Mouse (Mus musculus) B cell, adult 2 months (primary cell): ENCODE measurements around the gene Itsn1.

Experiments used
- DNase-seq, 2 experiments: peaks; one replicate each; pipeline ENCODE4 v3.0.0; 2022

Gene Itsn1

DNA sequence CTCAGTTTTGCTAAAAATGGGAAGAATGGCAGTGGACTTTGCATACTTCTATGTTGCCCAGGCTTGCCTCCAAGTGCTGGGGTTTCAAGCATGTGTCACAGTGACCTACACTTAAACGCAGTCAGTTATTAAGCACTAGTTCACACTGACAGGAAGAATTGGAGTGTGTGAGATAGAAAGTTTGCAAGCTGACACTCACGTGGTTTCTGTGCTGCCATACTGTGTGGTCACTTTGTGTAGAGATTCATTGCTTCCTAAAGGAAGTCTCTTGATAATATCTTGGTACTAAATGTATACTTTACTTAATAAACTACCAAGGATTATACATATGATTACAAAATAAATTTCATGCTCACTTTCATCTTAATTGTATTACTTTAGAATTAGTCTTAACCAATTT, 3.7 kb downstream of the Itsn1 start:
- no peak for DNase-seq

DNA sequence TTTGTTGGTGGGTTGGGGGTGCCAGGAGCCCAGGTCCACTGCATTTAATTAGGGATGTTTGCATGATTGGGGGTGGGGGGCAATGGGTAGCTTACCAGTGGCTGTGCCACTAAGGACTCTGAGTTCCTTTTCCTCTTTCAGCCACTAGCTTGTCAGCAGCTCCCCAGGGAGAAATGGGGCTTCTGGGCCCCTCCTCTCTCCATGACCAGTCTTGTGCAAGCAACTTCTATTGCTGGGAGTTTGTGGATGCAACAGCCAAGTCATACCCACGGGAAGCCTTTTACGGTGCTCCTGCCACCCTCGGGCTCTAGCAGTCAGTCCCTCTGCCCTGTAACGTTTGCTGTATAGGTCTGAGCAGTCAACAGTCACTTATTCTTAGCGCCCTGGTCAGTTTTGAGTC, 5.7 kb downstream of the Itsn1 start:
- peak; percentile 21 to 36 for DNase-seq

DNA sequence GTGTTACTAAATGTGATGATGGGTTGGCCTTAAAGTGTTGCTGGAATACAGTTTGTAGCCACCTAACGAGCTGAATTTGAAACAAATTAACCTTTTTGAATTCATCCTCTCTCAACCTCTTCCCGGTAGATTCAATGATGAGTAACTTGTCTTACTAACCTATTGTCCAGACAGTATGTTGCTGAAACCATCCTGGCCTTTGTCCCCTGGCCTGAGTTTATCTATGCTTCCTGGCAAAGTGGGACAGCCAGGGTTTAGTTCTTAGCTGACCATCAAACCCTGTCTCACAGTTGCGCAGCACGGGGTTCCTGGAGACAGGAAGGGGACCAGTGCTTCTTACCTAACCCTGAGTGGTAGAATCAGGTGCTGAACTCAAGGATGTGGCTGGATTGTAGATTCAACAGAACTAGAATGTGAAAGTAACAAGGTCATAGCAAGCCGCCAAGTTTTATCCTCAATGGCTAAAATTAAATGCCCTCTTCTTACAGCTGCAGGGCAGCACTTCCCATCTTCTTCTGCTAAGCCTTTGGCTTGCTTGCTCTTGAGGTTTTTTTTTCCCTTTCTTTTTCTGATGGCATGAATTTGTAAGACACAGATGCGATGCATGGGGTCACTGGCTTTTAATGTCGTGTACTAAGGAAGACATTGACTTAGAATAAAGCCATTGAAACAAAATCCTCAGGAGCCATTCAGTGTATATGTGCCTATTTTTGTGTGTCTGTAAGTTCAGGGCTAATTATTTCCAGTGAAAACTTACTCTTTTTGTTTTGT, 7.2 kb downstream of the Itsn1 start:
- DNase-seq, result no peak

DNA sequence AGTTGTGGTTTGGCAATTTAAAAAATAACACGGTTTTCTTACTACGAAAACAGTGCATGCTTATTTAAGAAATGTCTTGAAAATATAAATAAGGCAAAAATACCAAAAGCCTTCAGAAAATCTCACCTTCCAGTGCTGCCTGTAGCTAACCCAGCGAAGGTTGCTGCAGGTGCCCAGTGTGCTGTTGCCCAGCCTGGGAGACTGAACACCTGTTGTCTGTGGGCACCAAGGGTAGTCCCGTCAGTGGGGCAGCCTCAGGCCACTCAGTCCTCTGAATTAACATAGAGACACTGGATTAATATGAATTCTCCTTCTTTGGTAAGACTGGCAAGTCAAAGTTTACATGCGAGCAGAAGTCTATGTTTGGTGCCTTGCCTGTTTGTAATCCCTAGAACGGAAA, 9.4 kb downstream of the Itsn1 start:
- no peak for DNase-seq

DNA sequence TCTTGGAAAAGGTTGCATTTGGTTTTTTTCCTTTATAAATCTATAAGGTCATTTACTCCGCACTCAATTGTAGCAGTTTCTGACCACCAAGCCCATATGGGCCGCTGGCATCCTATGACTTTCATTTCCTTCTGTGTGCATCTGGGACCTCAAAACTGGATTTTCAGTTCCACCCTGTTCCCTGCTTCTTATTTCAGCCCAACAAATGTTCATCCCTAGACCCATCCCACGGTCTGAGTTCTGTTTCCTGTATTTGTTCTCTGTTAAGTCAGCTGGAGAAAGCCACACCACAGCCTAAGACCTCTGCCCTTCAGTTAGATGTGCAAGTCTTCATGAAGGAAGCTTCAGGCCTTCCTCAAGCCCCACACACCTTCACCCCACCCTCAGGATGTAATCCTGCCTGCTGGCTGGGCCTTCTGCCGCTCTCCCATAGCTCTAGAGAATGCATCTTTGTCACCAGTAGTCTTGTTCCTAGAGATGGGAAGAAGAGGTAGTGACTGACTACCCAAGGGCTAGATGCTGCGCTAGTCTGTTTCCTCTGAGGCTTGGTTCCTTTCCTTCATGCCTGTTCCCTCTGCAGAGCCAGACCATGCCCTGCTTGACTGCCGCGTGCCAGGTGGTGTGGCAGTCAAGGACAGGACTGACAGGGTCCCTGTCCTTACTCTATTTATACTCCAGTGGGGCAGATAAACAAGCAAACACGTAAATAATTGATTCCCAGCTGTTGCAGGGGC, 11.3 kb downstream of the Itsn1 start:
- no peak for DNase-seq

DNA sequence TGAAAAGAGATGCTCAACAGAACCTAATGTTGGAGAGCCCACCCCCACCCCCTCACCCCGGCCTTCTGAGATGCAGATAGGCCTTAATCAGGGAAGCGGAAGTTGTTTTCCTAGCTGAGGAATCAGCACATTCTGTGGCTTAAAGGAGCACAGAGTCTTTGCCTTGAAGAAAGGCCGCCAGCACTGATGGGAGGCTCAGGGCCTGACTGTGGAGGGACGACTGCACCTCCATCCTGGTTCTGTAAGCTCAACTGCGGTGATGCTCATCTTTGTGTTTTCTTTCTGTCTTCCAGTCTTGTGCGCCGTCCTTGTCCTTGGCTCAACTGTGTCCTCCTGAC, 11.8 kb downstream of the Itsn1 start:
- DNase-seq, result no peak

DNA sequence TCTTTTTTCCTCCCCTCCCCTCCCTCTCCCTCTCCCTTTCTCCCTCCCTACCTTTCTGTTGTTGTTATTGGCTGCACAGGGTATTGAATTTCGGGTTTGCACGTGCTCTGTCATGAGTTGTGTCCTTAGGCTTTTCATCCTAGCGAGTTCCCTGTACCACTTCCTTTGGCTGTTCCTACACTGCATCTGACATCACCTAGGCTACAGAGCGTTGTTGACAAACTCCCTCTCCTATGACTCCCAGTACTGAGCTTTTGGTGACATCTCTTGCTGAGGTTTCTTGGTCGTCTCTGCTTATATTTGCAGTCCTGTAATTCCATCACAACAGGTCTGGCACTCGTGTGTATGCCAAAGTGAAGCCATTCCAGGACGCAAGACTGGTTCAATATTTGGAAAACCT, 14.0 kb downstream of the Itsn1 start:
- no peak for DNase-seq

DNA sequence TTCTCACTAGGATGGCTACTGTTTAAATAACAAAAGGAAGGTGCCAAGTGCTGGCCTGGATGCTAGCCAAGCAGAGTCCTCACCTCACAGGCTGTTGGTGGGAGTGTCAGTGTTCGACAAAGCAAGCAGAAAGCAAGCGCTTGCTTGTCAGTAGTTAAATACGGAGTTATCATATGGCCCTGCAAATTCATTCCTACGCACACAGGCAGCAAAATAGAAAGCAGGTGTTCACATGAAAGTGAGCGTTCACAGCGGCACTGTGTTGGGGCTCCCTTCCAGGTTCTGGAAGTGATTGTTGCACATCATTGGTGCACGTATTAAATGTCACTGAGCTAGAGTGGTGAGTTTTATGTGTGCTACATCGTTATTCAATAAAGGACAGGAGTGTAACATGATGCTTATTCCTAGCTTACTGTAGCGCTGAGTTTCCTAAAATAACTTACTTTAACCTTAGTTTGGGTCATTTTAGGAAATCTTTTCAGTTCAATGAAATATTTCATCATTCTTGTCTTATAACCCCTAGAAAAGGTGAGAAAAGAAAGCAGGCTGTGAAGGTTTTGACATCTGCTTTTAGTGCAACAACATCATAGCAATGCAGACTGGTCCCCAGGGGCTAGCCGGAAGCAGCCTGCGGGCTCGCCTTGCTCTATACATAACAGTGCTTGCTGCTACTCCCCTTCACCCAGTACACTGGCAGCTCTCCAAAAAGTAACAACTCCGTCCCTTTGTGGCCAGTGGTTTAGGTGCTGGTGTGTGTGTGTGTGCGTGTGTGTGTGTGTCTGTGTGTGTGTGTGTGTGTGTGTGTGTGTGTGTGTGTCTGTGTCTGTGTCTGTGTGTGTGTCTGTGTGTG, 17.2 kb downstream of the Itsn1 start:
- peak; percentile 76 to 80 for DNase-seq

DNA sequence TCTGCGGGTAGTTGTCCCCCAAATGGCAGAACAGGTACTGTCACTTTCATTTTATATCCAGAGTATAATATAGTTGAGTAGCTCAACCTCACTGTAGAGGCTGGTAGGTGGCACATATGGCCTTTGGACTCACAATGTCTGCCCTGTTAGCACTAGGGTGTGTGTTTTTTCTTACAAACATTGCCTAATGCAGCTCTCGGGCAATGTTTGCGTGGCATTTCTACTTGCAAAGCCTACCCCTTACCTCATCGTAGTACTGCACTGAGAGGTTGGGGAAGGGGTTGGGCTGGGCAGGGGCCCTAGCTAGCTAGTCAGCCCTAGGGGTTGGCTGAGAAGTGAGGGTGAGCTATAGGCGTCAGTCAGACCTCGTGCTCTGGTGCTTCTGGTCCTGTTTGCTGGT, 18.5 kb downstream of the Itsn1 start:
- no peak for DNase-seq

DNA sequence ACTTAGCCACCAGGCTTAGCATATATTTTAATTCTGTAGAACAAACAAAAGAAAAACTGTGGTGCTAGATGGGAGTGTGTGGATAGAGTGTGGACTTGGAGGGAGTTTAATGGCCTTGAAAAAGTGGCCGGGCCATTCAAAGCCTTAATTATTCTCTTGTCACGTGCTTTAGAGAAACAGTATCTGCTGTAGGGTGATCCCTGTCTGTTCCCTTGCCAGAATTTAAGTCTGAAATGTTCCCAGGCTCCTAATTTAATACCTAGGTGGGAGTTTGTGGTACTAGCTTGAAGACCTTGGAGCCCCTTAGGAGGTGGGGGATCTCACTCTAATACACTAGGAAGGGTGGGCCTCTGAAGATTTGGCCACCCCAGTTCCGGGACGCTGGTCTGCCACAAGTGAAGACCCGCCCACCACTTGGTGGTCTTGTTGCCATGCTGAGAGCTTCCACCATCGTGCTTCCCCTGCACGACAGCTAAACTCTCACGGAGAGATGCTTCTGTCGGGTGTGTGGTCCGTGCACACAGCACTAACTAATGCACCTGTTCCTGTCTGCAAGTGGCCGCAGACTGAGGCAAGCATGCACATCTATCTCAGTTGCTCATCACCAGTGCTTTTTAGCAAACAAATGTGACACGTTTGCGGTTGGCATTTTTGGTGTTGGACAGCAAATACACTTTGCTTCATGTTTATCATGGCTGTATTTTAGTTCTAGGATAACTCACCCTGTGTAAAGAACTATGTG, 22.7 kb downstream of the Itsn1 start:
- DNase-seq, result no peak

DNA sequence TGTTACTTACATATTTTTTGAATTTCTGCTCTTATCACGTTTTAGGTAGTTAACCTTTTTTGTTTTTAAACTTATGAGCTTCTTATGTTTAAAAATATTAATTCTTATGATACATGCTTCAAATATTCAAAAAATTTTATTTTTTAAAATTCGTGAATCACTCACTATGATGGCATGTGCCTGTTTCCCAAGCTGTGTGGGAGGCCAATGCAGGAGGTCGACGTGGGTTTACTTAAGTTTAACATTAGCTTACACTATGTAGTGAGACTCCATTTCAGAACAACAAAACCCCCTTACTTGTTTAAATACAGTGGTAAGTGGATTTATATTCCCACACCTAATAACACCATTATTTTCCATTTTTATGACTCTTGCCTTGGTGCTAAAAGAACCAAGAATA, 24.5 kb downstream of the Itsn1 start:
- no peak for DNase-seq

DNA sequence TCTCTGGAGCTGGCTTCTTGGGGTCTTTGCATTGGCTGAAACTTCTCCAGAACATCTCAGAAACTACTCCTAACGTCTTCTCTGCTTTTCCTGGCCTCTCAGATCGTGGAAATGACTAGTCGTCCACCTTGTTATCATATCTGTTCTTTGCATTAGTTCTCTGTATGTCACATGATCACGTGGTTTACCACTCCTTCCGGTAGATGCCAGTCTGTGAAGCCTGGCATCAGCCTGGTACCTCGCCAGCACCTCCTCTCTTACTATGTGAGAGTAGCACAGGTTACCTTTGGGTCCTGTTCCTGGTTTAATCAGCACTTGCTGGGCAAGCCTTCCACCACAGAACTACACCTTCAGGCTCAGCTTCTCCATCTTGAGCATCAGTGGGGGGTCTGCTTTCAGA, 25.9 kb downstream of the Itsn1 start:
- DNase-seq, result peak; percentile 26 to 32

DNA sequence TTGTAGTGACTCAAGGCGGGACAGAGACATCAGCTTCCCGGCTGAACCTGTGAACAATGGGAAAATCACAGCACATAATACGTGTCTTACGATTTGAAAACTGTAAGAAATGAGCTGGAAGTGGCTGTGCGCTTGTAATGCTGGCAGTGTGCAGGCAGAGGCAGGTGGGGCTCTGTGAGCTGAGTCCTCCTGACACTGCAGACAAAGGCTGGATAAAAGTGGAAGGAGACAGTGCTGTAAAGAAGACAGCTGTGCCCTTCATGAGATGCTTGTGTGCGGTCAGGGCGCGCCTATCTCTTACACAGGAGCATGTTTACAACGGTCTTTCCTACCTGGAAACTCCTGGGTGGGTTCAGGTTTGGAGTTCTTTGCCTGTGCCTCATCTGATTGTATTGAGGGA, 32.1 kb downstream of the Itsn1 start:
- no peak for DNase-seq

DNA sequence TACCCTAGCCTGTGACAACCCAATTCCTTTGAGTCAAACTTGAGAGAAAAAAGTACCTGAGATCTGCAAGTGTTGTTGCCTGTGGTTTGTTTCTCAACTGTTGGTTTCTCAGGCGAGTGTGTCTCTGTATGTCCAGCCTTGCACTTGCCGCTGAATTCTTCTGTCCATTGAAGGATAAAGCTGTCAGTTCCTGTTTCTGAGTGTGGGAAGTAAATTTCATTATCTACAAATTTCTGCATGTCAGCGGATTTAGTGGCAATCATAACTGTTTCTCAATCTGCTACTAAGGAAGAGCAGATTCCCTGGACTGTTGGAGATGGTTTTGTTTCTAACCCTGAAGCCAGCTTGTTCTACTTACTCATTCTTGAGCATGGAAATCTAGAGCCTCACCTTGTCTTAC, 32.7 kb downstream of the Itsn1 start:
- DNase-seq, result no peak

DNA sequence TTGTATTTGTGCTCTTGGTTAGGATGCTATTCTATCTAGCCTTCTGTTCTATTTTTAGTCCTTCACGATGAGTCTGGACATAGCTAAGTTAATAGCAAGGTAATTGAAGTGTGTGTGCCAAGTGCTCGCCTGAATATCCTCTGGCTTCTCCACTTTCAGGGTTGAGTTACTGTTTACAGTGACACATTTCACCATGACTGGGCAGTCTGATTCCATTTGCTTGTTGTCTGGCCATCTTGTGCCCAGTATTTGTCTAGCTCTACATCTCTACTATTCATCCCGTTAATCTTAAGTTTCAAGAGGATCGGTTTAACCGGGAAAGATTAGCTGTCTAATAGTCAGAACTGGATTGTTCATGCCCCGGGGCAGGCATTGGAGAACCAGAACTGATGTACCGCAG, 33.4 kb downstream of the Itsn1 start:
- DNase-seq, result no peak

DNA sequence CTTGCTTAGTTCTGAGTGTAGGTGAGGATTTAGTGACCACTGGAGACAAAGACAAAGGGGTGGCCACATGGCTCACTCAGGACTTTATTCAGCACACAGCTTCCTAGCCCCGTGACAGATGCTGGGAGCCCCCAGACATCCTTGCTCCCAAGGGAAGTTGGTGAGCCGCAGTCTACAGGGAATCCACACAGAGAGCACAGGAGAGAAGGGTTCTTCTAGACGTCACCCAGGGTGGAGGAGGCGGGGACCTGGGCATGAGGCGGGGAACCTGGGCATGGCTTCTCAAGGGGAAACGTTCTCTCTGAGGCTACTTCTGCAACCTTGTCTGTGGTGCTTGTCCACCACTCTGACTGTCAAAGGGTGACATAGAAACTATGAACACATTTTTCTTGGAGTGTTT, 34.9 kb downstream of the Itsn1 start:
- no peak for DNase-seq

DNA sequence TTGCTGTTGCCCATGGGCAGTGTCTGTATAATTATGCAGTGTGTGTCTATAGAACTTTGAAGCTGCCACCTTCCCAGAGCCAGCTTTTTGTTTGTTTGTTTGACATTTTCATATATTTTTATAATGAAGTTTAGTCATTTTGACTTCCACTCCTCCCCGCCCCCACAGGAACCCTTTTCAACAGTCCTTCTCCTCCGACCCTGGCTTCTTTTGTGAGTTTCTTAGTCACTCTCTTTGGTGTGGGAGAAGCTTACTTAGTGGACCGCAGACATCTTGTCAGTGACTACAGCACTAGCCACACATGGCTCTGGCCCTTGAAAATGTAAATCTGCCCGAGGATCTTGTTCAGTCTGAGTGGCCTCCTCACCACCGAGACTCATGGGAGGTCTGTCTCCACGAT, 35.3 kb downstream of the Itsn1 start:
- no peak for DNase-seq

DNA sequence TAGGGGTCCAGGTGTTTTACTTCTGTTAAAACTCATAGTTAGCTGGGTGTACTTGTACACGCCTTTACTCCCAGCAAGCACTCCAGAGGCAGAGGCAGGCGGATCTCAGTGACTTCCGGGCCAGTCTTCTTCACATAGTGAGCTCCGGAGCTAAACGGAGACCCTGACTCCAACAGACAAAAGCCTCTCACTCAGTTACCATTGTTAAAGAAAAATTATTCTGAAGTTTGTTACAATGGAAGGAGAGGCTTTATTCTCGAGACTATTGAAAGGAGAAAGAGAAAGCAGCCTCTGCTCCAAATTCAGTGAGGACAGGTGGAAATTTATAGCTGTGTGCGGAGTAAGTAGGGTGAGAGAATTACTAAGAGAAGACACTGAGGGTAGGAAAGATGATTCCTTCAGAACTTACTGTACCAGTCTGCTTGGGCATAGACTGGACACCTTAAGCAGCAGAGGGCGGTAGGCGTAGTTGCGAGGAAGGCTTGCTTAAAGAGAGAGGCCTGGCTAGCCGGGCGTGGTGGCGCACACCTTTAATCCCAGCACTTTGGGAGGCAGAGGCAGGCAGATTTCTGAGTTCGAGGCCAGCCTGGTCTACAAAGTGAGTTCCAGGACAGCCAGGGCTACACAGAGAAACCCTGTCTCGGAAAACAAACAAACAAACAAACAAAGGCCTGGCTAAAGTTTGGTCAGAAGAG, 36.2 kb downstream of the Itsn1 start:
- DNase-seq, result no peak

DNA sequence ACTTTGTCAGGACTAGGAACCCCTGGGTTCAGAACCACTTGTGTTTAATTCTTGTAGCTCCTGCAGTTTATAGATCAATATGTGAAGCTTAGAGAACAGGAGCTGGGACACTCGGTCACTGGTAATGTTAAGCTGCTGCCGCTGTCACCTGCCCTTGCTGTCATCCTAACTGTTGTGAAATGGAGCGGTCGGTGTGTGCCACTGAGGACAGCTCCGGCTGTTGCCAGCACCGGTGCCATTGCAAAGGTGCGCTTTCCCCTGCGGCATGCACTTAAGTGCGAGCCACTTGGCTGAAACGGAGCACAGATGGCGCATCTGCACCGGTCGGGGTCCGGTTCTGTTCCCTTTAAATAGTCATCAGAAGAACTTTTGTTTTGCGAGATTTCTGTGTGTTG, 36.7 kb downstream of the Itsn1 start:
- DNase-seq, result no peak

DNA sequence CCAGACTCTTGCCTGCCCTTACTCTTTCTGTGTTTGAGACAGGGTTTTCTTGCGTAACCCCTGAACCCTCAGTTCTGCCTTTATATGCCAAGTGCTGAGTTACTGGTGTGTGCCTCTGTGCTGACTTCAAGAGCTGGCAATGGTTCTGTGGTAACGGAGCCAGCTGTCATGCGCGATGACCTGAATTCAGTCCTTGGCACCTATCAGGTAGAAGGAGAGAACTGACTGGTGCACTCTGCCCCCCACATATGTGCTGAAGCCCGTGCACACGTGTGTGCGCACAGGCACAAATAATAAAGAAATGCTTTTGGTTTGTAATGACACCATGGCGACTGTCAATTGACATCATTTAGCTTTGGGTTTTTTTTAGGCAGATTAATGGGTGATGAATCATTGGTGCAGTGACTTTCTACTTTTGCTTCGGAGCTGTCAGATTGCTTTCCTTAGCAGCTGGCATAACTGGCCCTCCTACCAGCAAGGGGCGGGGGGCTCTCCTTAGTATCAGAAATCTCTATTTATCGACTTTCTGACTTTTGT, 38.2 kb downstream of the Itsn1 start:
- no peak for DNase-seq

DNA sequence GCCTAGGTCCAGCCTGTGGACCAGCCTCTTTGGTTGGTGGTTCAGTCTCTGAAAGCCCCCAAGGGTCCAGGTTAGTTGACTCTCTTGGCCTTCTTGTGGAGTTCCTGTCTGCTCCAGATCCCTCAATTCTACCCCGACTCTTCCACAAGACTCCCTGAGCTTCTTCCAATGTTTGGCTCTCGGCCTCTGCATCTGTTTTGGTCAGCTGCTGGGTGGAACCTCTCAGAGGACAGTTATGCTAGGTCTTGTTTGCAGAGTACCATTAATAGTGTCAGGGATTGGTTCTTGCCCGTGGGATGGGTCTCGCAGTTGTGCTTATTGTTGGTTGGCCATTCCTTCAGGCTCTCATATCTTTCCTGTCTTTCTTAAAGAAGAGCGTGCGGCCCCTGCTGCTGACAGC, 39.5 kb downstream of the Itsn1 start:
- DNase-seq, result no peak

DNA sequence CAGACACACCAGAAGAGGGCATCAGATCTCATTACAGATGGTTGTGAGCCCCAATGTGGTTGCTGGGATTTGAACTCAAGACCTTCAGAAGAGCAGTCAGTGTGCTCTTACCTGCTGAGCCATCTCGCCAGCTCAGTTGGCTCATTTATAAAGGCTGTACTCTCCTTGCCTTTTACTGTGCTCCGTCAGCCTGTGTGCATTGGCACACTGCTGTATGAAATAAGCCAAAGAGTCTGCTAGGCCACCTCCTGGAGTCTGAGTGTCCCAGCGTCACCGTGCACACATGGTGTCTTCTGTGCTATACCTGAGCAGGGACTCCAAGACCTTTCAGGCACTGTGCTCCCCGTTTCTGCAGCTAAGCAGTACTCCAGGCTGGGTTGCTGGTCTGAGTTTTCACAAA, 40.8 kb downstream of the Itsn1 start:
- no peak for DNase-seq
